Mouse (Mus musculus): Measurements from ENCODE around the gene Slc30a10. TPM values are rescaled to one million over a fixed set of nuclear protein-coding genes. Genes with fewer than 3 reads are reported as not detected.
A peak's percentile ranks its signal among the peaks of the same experiment; 100 is the strongest.

Slc30a10 gene
- polyA plus RNA-seq (2015; fragmentation: Nextera tagmentation; extraction: Ambion mirVana): 0.17 and 0.29 TPM in 2 replicates

DNA sequence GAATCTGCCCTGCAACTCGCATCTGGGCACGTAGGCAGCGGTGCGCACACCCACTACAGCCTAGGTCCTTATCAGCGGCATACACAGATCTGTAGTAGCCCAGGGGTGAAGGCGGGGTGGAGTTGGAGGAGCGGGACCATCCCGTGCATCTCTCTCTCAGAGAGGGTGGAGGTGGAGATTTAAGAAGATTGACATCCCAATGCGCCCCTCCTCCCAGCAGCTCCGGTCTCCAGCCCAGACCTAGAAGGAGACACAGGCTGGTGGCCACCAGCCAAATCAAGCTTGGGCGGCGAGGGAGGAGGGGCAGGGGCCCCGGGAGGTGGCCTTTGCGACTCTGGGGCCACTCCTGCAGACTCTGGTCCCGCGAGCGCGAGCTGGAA lies at the start of gene Slc30a10:
Gene Slc30a10 (plus strand): TSS at position 274 of the 380 bp plus-strand sequence.
- Histone ChIP-seq H3K4me3 (replicated peaks) (peak within 1 kb of the TSS; percentile 52), H3K27ac (replicated peaks) (no peak within 1 kb of the TSS), H3K36me3 (no peaks in the 10 kb centered on the region), H3K27me3 (peaks cover 39% of the 10 kb centered on the region), H3K9me3 (replicated peaks) (no peaks in the 10 kb centered on the region), H3K9ac (peak within 1 kb of the TSS; percentile 35), H3K4me2 (replicated peaks) (peak within 1 kb of the TSS; percentile 97), H3K4me1 (peaks cover 11% of the 10 kb centered on the region)
- 2% methylated on average over 18 of the region's 18 CpGs for WGBS
- ATAC-seq (ENCODE audit: insufficient number of reproducible peaks, low FRiP score, low TSS enrichment, low read depth): peak; percentile 37; the same call in 1 of the 2 replicates

DNA sequence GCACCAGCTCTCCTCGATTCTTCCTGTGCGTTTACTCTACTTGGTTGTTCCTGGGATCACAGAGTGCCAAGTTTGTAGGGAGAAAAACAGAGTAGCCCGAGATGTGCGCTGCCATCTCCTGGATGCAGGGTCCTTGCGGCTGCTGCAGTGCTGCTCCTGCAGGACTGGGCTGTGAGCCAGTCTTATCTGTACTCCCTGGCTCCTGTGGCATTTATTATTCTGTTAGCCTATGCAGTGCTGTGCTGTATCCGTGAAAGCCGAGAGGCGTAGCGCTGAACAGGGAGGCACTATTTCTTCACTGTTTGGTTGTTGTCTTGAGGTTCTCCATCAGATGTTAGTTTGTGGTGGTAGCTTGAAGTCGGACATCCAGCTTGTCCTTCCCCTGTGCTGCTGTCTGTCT lies 48.7 kb upstream of the Slc30a10 start:
- Histone ChIP-seq H3K4me2 (replicated peaks) (no peak overlapping the region), H3K9ac (no peak overlapping the region), H3K36me3 (peaks cover 79% of the 10 kb centered on the region), H3K4me1 (no peaks in the 10 kb centered on the region), H3K9me3 (replicated peaks) (no peaks in the 10 kb centered on the region), H3K27ac (replicated peaks) (no peak overlapping the region), H3K4me3 (replicated peaks) (no peak overlapping the region), H3K27me3 (no peaks in the 10 kb centered on the region)
- WGBS: 92% methylated on average over 10 of the region's 10 CpGs
- ATAC-seq (ENCODE audit: insufficient number of reproducible peaks, low FRiP score, low TSS enrichment, low read depth): no peak

DNA sequence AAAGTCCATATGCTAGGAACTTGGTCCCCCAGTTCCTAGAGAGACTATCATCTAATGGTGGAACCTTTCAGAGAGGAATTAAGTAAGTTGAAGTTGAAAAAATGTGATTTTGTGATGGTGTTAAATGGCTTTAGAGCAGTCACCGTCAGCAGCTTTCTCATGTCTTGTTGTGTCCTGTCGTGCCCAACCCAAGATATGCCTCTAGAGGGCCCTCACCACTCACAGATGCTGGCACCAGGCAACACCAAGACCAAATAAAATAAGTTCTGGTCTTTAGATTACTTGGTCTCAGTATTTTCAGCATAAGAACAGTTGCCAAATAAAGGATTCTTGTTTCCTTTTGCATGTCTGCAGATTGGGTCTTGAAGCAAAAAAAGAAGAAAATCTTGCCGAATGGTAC lies 44.8 kb upstream of the Slc30a10 start:
- H3K27me3 ChIP-seq: no peaks in the 10 kb centered on the region
- peaks cover 80% of the 10 kb centered on the region for H3K36me3 ChIP-seq
- H3K4me2 ChIP-seq (replicated peaks): no peak overlapping the region
- no peaks in the 10 kb centered on the region for H3K9me3 ChIP-seq (replicated peaks)
- no peak for ATAC-seq (ENCODE audit: insufficient number of reproducible peaks, low FRiP score, low TSS enrichment, low read depth)
- H3K9ac ChIP-seq: no peak overlapping the region
- H3K4me1 ChIP-seq: no peaks in the 10 kb centered on the region
- no peak overlapping the region for H3K4me3 ChIP-seq (replicated peaks)
- H3K27ac ChIP-seq (replicated peaks): no peak overlapping the region
- 68% methylated on average over 3 of the region's 3 CpGs for WGBS

DNA sequence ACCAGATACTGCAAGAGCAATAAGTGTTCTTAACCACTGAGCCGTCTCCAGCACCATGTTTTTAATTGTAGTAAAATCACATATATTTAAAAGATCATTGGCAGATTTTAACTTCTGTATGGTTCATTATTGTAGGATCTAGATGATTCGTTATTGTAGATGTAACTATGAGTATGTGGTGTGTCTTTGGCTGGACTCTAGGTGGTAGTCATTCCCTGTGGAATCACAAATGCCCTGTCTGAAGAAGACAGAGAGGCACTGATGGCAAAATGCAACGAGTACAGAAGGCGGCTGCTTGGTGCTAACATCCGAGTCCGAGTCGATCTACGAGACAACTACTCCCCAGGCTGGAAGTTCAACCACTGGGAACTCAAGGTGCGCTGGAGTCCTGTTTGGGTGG lies 36.6 kb upstream of the Slc30a10 start:
- no peaks in the 10 kb centered on the region for H3K27me3 ChIP-seq
- no peak overlapping the region for H3K4me3 ChIP-seq (replicated peaks)
- ATAC-seq (ENCODE audit: insufficient number of reproducible peaks, low FRiP score, low TSS enrichment, low read depth): no peak
- no peaks in the 10 kb centered on the region for H3K9me3 ChIP-seq (replicated peaks)
- no peak overlapping the region for H3K27ac ChIP-seq (replicated peaks)
- no peak overlapping the region for H3K4me2 ChIP-seq (replicated peaks)
- WGBS: 88% methylated on average over 9 of the region's 9 CpGs
- H3K36me3 ChIP-seq: peaks cover 75% of the 10 kb centered on the region
- no peak overlapping the region for H3K9ac ChIP-seq
- H3K4me1 ChIP-seq: no peaks in the 10 kb centered on the region

DNA sequence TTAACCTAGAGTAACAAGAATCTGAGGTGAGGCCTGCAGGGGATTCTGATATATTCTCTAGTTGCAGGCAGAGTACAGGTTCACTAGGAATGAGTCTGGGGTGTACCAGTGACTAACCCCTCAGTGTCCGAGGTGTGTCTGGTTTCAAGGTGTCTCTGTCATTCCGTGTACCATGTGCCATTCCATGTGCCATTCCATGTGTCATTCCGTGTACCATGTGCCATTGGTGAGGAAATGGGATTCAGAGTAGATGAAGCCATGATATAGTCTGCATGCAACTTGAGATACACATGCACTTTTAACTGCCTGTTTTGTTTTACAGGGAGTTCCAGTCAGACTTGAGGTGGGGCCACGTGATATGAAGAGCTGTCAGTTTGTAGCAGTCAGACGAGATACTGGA lies 34.8 kb upstream of the Slc30a10 start:
- Histone ChIP-seq H3K36me3 (peaks cover 80% of the 10 kb centered on the region), H3K4me2 (replicated peaks) (no peak overlapping the region), H3K4me1 (no peaks in the 10 kb centered on the region), H3K9me3 (replicated peaks) (no peaks in the 10 kb centered on the region), H3K4me3 (replicated peaks) (no peak overlapping the region), H3K27me3 (no peaks in the 10 kb centered on the region), H3K27ac (replicated peaks) (no peak overlapping the region), H3K9ac (no peak overlapping the region)
- ATAC-seq (ENCODE audit: insufficient number of reproducible peaks, low FRiP score, low TSS enrichment, low read depth): no peak
- WGBS: 82% methylated on average over 5 of the region's 5 CpGs

DNA sequence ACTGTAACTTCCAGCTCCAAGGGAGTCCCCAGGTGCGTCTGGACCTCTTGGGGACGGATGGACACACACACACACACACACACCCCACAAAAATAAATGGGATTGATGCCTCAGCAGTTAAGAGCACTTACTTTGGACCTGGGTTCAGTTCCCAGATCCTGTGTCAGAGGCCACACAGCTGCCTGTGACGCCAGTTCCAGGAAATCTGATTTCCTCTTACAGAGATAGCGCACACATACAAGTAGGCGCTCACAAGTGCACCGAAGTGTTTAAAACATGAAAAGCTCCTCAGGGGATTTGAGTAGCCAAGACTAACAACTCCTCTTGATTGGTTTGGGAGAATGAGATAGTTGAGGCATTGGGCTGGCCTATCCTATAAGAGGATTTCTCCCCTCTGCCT lies 33.9 kb upstream of the Slc30a10 start:
- Histone ChIP-seq H3K36me3 (peaks cover 80% of the 10 kb centered on the region), H3K9me3 (replicated peaks) (no peaks in the 10 kb centered on the region), H3K27me3 (no peaks in the 10 kb centered on the region), H3K27ac (replicated peaks) (no peak overlapping the region), H3K9ac (no peak overlapping the region), H3K4me1 (no peaks in the 10 kb centered on the region), H3K4me2 (replicated peaks) (no peak overlapping the region), H3K4me3 (replicated peaks) (no peak overlapping the region)
- no peak for ATAC-seq (ENCODE audit: insufficient number of reproducible peaks, low FRiP score, low TSS enrichment, low read depth)
- 91% methylated on average over 6 of the region's 6 CpGs for WGBS

DNA sequence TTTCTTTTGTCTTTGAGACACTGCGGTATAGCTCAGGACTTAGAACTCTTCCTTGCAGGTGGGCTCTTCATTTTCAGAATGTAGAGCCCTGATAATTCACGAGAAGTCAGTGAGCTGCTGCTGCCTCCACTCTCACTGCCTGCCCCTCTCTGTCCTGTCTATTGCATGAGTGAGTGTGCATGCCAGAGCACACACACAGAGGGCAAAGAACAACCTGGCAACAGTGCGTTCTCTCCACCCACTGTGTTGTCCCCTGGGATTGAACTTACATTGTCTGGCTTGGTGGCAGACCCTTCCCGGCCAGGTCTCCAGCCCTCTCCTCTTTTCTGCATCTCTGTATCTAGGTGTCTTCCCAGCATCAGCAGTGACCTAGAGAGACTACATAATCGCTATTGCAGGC lies 28.1 kb upstream of the Slc30a10 start:
- Histone ChIP-seq H3K27me3 (no peaks in the 10 kb centered on the region), H3K9ac (no peak overlapping the region), H3K4me1 (no peaks in the 10 kb centered on the region), H3K9me3 (replicated peaks) (no peaks in the 10 kb centered on the region), H3K4me2 (replicated peaks) (no peak overlapping the region), H3K27ac (replicated peaks) (no peak overlapping the region), H3K4me3 (replicated peaks) (no peak overlapping the region), H3K36me3 (peaks cover 79% of the 10 kb centered on the region)
- ATAC-seq (ENCODE audit: insufficient number of reproducible peaks, low FRiP score, low TSS enrichment, low read depth): no peak
- WGBS: 95% methylated on average over 5 of the region's 5 CpGs

DNA sequence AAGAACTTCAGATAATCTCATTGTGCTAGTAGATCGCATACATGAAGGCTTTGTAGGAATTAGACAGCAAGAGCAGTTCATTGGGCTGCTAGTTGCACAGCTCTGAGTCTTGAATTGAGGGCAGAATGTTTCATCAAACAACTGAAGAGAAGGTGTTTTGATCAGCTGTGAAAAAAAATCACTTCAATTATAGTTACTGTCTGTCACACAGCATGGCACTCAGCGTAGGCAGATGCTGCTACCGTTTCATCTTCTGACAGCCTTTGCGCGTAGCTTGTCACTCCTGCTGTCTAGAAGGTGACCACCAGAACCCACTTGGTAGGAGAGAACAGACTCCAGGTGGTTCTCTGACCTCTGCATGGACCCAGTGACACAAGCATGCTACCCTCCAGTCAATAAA lies 24.2 kb upstream of the Slc30a10 start:
- Histone ChIP-seq H3K27me3 (no peaks in the 10 kb centered on the region), H3K4me3 (replicated peaks) (no peak overlapping the region), H3K4me2 (replicated peaks) (no peak overlapping the region), H3K36me3 (peaks cover 48% of the 10 kb centered on the region), H3K4me1 (no peaks in the 10 kb centered on the region), H3K9me3 (replicated peaks) (no peaks in the 10 kb centered on the region), H3K27ac (replicated peaks) (no peak overlapping the region), H3K9ac (no peak overlapping the region)
- WGBS: 93% methylated on average over 5 of the region's 5 CpGs
- ATAC-seq (ENCODE audit: insufficient number of reproducible peaks, low FRiP score, low TSS enrichment, low read depth): no peak

DNA sequence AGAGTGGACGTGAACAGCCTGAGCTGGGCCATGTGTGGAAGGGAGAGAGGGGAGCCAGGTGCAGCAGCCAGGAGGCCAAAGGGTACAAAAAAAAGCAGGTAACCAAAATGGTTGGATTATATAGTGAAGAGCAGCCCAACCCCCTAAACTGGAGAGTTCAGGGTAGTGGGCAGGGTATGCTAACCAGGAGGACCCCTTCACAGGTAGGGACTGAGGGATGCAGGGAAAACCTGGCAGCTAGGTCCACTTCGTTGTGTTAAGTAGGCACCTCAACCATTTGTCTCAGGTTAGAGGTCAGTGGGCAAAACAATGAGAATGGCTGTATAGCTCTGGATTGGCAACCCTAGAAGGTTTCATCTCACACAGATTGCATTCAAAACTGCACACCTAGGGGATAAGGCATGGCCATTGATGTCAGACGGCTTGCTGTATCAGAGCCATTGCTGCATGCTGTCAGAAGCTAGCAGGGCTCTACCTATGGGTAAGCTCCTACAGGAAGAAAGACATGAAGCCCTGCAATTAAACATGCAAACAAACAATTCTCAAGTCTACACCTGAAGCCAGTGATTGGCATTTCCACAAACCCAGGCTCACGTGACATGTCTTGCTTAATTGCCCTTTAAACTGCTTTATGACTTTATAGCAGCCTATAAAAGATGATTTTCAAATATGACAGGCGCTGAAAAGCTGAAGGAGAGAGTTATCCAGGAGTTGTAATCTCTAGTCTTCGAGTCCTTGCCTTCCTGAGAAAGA lies 23.2 kb upstream of the Slc30a10 start:
- Histone ChIP-seq H3K4me1 (no peaks in the 10 kb centered on the region), H3K9ac (no peak overlapping the region), H3K27me3 (no peaks in the 10 kb centered on the region), H3K9me3 (replicated peaks) (no peaks in the 10 kb centered on the region), H3K4me3 (replicated peaks) (no peak overlapping the region), H3K4me2 (replicated peaks) (no peak overlapping the region), H3K27ac (replicated peaks) (no peak overlapping the region), H3K36me3 (peaks cover 39% of the 10 kb centered on the region)
- WGBS: 72% methylated on average over 6 of the region's 6 CpGs
- ATAC-seq (ENCODE audit: insufficient number of reproducible peaks, low FRiP score, low TSS enrichment, low read depth): no peak

DNA sequence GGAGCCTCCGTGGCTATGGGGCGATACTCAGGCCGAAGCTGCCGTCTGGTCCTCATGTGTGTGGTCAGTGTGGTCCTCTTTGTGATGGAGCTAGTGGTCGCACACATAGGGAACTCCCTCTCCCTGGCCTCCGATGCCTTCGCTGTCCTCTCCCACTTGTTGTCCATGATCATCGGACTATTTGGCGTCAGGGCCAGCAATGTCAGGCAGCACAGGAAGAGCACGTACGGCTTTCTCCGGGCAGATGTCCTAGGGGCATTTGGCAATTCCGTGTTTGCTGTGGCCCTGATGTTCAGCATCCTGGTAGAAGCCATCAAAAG lies 22.7 kb upstream of the Slc30a10 start:
- ATAC-seq (ENCODE audit: insufficient number of reproducible peaks, low FRiP score, low TSS enrichment, low read depth): no peak
- no peaks in the 10 kb centered on the region for H3K27me3 ChIP-seq
- H3K9me3 ChIP-seq (replicated peaks): no peaks in the 10 kb centered on the region
- WGBS: 82% methylated on average over 13 of the region's 13 CpGs
- no peaks in the 10 kb centered on the region for H3K4me1 ChIP-seq
- H3K4me2 ChIP-seq (replicated peaks): no peak overlapping the region
- no peak overlapping the region for H3K9ac ChIP-seq
- no peak overlapping the region for H3K4me3 ChIP-seq (replicated peaks)
- H3K27ac ChIP-seq (replicated peaks): no peak overlapping the region
- peaks cover 34% of the 10 kb centered on the region for H3K36me3 ChIP-seq

DNA sequence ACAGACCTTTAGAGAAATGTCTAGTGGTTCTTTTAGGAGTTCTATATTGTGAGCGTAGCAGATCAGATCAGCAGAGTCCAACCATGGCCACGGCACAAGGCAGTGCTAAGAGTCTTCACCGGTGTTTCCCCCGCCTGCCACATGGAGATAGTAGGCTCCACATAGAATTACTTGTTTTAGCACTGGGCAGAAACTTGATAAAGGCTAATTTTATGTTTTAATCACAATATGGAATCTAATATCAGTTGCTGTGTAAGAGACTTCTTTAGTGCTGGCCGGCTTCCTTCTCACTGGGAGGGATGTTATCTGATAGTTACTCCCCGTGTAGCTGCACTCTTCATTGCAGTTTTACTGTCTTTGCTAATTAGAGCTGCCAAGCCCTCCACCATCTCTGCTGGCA lies 21.5 kb upstream of the Slc30a10 start:
- WGBS: 75% methylated on average over 6 of the region's 6 CpGs
- Histone ChIP-seq H3K4me3 (replicated peaks) (no peak overlapping the region), H3K9me3 (replicated peaks) (no peaks in the 10 kb centered on the region)

More for the DNA sequence above, 21.5 kb upstream of the Slc30a10 start:
- no peak overlapping the region for H3K27ac ChIP-seq (replicated peaks)
- H3K9ac ChIP-seq: no peak overlapping the region
- H3K36me3 ChIP-seq: peaks cover 23% of the 10 kb centered on the region
- no peaks in the 10 kb centered on the region for H3K27me3 ChIP-seq
- no peaks in the 10 kb centered on the region for H3K4me1 ChIP-seq
- no peak for ATAC-seq (ENCODE audit: insufficient number of reproducible peaks, low FRiP score, low TSS enrichment, low read depth)
- H3K4me2 ChIP-seq (replicated peaks): no peak overlapping the region

Measured in embryonic facial prominence, embryonic 15.5 days (tissue).